Mouse (Mus musculus) myocyte (in vitro differentiated cells): Measurements from ENCODE around the gene Ppbp. TPM values are rescaled to one million over a fixed set of nuclear protein-coding genes. Genes with fewer than 3 reads are reported as not detected.
"Not testable (repeated sequence)": the region's sequence is repeated elsewhere in the genome, so short reads cannot be mapped to it uniquely, and the experiment has no call there.

Experiments
- H3K27me3 ChIP-seq: one replicate; pipeline ENCODE4 v1.6.1; 2011; ENCODE audit not compliant: control insufficient read depth, insufficient read depth, insufficient read length
- H3K36me3 ChIP-seq: one replicate; pipeline ENCODE4 v1.6.1; 2011; ENCODE audit not compliant: control insufficient read depth, insufficient read depth
- H3K4me2 ChIP-seq: one replicate; pipeline ENCODE4 v1.6.1; 2011; ENCODE audit warnings: low read depth, control low read depth
- H3K4me3 ChIP-seq: one replicate; pipeline ENCODE4 v1.5.1; 2011; ENCODE audit warnings: mild to moderate bottlenecking, control low read depth, moderate library complexity
- H3K79me2 ChIP-seq: one replicate; pipeline ENCODE4 v1.6.1; 2011; ENCODE audit not compliant: control insufficient read depth, insufficient read depth
- H3ac ChIP-seq: one replicate; pipeline ENCODE4 v1.6.1; 2011; ENCODE audit not compliant: control insufficient read depth, insufficient read length
- CEBPB ChIP-seq: IDR thresholded peaks from 2 replicates; pipeline ENCODE4 v1.6.1; 2011; ENCODE audit warnings: mild to moderate bottlenecking, moderate library complexity; ENCODE audit not compliant: poor library complexity, insufficient read depth, severe bottlenecking
- E2F4 ChIP-seq: IDR thresholded peaks from one replicate; pipeline ENCODE4 v1.6.1; 2011; ENCODE audit warnings: mild to moderate bottlenecking, control low read depth, moderate library complexity; ENCODE audit not compliant: insufficient read depth
- MAX ChIP-seq: IDR thresholded peaks from one replicate; pipeline ENCODE4 v1.6.1; 2011; ENCODE audit warnings: low read depth, mild to moderate bottlenecking, control low read depth
- MYOD1 ChIP-seq, 3 experiments: IDR thresholded peaks; one replicate each; pipeline ENCODE4 v1.6.1; 2011; ENCODE audit warnings: control low read depth in 2 of 3, low read depth in 2 of 3, mild to moderate bottlenecking in 2 of 3, moderate library complexity in 1 of 3; ENCODE audit not compliant: insufficient read length in 2 of 3, control insufficient read depth in 1 of 3
- MYOG ChIP-seq, 3 experiments: IDR thresholded peaks; one replicate each; pipeline ENCODE4 v1.6.1; 2011; ENCODE audit warnings: control low read depth in 2 of 3, low read depth in 2 of 3, mild to moderate bottlenecking in 2 of 3; ENCODE audit not compliant: insufficient read length in 2 of 3, control insufficient read depth in 1 of 3, insufficient read depth in 1 of 3
- POLR2A ChIP-seq: IDR thresholded peaks from one replicate; pipeline ENCODE4 v1.6.1; 2011; ENCODE audit warnings: low read depth, mild to moderate bottlenecking, control low read depth, moderate library complexity; ENCODE audit not compliant: insufficient read length
- POLR2AphosphoS2 ChIP-seq: IDR thresholded peaks from one replicate; pipeline ENCODE4 v1.6.1; 2011; ENCODE audit warnings: low read depth, control low read depth; ENCODE audit not compliant: insufficient read length
- REST ChIP-seq: IDR thresholded peaks from one replicate; pipeline ENCODE4 v1.6.1; 2011; ENCODE audit warnings: mild to moderate bottlenecking, control low read depth, moderate library complexity; ENCODE audit not compliant: insufficient read depth, insufficient read length
- SRF ChIP-seq: IDR thresholded peaks from one replicate; pipeline ENCODE4 v1.6.1; 2011; ENCODE audit warnings: low read depth; ENCODE audit not compliant: control insufficient read depth, insufficient read length
- TCF12 ChIP-seq: IDR thresholded peaks from one replicate; pipeline ENCODE4 v1.6.1; 2011; ENCODE audit warnings: mild to moderate bottlenecking, control low read depth; ENCODE audit not compliant: poor library complexity, insufficient read depth, severe bottlenecking
- TCF3 ChIP-seq: IDR thresholded peaks from one replicate; pipeline ENCODE4 v1.6.1; 2011; ENCODE audit warnings: low read depth, control low read depth; ENCODE audit not compliant: insufficient read length
- USF1 ChIP-seq: IDR thresholded peaks from one replicate; pipeline ENCODE4 v1.6.1; 2011; ENCODE audit warnings: low read depth, mild to moderate bottlenecking, control low read depth, moderate library complexity
- polyA plus RNA-seq: library from polyadenylated mRNA; unstranded; fragments of >200 nt; fragmentation: generic; extraction: Trizol; gene quantifications from one replicate; pipeline ENCODE4 v1.2.1, GENCODE M21; 2012; ENCODE audit warnings: missing spikeins

The Ppbp gene
- polyA plus RNA-seq, 1 experiment = 0.08 TPM

GRCm38 (mm10) chr5:90785659-90786588 lies 17.6 kb downstream of the Ppbp start, which contains the start of gene Cxcl3:
Gene Cxcl3, plus strand, starts transcription at chr5:90786103.
- TF ChIP-seq POLR2A (no peak), POLR2AphosphoS2 (no peak), TCF12 (no peak), MAX (no peak), TCF3 (no peak), USF1 (no peak), REST (no peak), SRF (no peak), CEBPB (no peak), MYOG (IDR thresholded peaks at IDR 0.05; ENCODE audit: control insufficient read depth in 1 of 3, insufficient read depth in 1 of 3, insufficient read length in 2 of 3, low read depth in 2 of 3) (no peak), MYOD1 (IDR thresholded peaks at IDR 0.05; ENCODE audit: control insufficient read depth in 1 of 3, insufficient read length in 2 of 3, low read depth in 2 of 3) (no peak), E2F4 (no peak)
- no peaks in the 10 kb centered on the region for H3K36me3 ChIP-seq
- no peak within 1 kb of the TSS for H3K4me2 ChIP-seq
- H3K79me2 ChIP-seq = no peaks in the 10 kb centered on the region
- no peaks in the 10 kb centered on the region for H3K27me3 ChIP-seq
- H3ac ChIP-seq = no peak within 1 kb of the TSS
- no peak within 1 kb of the TSS for H3K4me3 ChIP-seq

DNA sequence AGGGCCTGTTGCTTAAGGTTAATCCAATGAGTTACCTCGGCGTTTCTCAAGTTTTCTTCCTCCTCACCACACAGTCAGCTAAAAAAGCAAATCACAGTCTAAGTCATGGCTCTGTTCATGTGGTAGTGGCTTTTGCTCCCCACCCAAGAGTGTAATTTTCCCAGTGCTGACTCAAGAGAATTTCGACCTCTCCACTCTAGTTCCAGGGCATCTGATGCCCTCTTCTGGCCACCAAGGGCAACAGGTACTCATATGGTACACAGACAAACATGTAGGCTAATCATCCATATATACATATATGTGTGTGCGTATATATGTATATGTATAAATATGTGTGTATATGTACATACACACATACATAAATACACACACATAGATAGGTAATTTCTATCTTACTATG lies 19.8 kb downstream of the Ppbp start:
- Histone ChIP-seq H3K4me3 (no peak overlapping the region), H3K36me3 (no peaks in the 10 kb centered on the region), H3ac (no peak overlapping the region), H3K4me2 (no peak overlapping the region), H3K79me2 (no peaks in the 10 kb centered on the region), H3K27me3 (no peaks in the 10 kb centered on the region)
- TF ChIP-seq POLR2AphosphoS2 (no peak), POLR2A (no peak)

- H3K79me2 ChIP-seq = no peaks in the 10 kb centered on the region
- H3K4me2 ChIP-seq = no peak overlapping the region
- H3ac ChIP-seq = no peak overlapping the region
- H3K27me3 ChIP-seq = no peaks in the 10 kb centered on the region
- no peaks in the 10 kb centered on the region for H3K36me3 ChIP-seq
- no peak for TF ChIP-seq REST
- no peak for TF ChIP-seq MAX
- no peak overlapping the region for H3K4me3 ChIP-seq
Observed at GRCm38 (mm10) chr5:90789306-90790073, 21.2 kb downstream of the Ppbp start.

DNA sequence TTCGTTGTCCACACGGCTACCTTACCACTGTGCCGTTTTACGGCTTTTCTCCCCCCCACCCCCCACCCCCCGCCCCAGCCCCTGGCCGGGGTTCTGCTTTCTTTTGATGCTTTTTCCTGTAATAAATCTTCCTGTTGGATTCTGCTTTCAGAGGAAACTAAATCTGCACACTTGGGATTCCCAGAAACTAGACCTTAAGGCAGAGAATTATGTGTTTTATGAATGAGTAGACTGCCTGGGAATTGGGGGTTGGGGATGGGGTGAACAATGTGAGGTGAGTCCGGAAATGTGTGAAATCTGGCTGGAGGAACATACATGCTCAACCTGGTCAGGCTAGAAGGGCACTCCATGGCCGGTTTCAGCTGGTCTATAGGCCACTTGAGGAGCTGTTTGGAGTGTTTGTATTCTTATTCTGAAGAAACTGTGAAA lies 21.8 kb downstream of the Ppbp start:
- Histone ChIP-seq H3ac (no peak overlapping the region), H3K4me2 (no peak overlapping the region), H3K27me3 (no peaks in the 10 kb centered on the region), H3K36me3 (no peaks in the 10 kb centered on the region), H3K4me3 (no peak overlapping the region), H3K79me2 (no peaks in the 10 kb centered on the region)
- no peak for TF ChIP-seq CEBPB
- TF ChIP-seq USF1 = no peak
- no peak for TF ChIP-seq SRF

DNA sequence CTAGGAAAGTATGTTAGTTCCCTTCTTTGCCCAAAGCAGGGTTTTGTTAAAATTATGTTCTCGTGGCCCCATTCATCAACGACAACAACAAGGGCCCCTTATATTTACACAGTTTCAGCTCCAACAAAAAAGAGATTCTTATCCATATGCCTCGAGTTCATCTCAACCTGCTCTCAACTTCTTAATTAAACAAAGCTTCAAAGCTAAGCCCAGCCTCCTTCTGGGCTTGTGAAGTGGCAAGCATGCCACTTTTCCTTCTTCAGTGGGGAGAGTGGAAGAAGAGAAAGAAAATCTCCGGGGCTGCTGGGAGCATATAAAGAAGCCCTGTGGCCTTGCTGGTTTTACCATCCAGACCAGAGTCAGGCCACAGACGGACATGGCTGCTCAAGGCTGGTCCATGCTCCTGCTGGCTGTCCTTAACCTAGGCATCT lies 25.9 kb downstream of the Ppbp start, which contains the start of gene Cxcl15:
Cxcl15 (plus strand) TSS at position 340 of the 431 bp plus-strand sequence.
- H3K4me3 ChIP-seq = no peak within 1 kb of the TSS
- no peaks in the 10 kb centered on the region for H3K79me2 ChIP-seq
- no peaks in the 10 kb centered on the region for H3K27me3 ChIP-seq
- H3K36me3 ChIP-seq = no peaks in the 10 kb centered on the region
- H3ac ChIP-seq = no peak within 1 kb of the TSS
- H3K4me2 ChIP-seq = no peak within 1 kb of the TSS
- TF ChIP-seq CEBPB = no peak
- no peak for TF ChIP-seq USF1
- TF ChIP-seq POLR2AphosphoS2 = no peak
- TF ChIP-seq MYOD1 (IDR thresholded peaks at IDR 0.05; ENCODE audit: control insufficient read depth in 1 of 3, insufficient read length in 2 of 3, low read depth in 2 of 3) = no peak

DNA sequence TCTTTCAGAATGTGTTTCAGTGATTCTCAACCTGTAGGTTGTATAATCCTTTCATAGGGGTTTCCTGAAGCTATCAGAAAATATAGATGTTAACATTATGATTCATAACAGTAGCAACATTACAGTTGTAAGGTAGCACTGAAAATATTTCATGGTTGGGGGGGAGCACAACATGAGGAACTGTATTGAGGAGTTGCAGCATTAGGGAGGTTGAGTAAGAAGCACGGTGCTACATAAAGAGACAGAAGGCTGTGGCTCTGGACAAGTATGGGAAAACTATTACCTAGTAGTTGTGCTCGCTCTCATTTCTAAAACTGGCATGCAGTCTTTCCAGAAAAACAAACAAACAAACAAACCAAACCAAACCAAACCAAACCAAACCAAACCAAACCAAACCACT lies 27.1 kb downstream of the Ppbp start:
- not testable (repeated sequence) for H3K36me3 ChIP-seq, H3K27me3 ChIP-seq, H3K4me3 ChIP-seq, H3K79me2 ChIP-seq, H3K4me2 ChIP-seq, H3ac ChIP-seq
